Mouse (Mus musculus) cerebellum, adult 8-10 months (tissue): ENCODE results near the gene Pygm.

Experiments
- DNase-seq: peaks from one replicate; pipeline ENCODE4 v3.0.0; 2022

The Pygm gene

GRCm38 (mm10) chr19:6384128-6384527 is at the start of gene Pygm:
Pygm (plus strand) TSS chr19:6384399.
- DNase-seq, result no peak

- DNase-seq, result peak; percentile 91
Observed at GRCm38 (mm10) chr19:6334673-6335457, 49.3 kb upstream of the Pygm start, which contains the start of gene Men1. Men1 (plus strand) TSS chr19:6334979.

GRCm38 (mm10) chr19:6335458-6335827 is 48.8 kb upstream of the Pygm start:
- DNase-seq, result peak; percentile 50

- no peak for DNase-seq
Observed at GRCm38 (mm10) chr19:6336920-6337319, 47.3 kb upstream of the Pygm start.

GRCm38 (mm10) chr19:6338171-6338570 is 46.0 kb upstream of the Pygm start:
- no peak for DNase-seq

- DNase-seq, result no peak
Observed at GRCm38 (mm10) chr19:6338716-6339115, 45.5 kb upstream of the Pygm start.

GRCm38 (mm10) chr19:6339191-6339590 is 45.0 kb upstream of the Pygm start:
- no peak for DNase-seq

- no peak for DNase-seq
Observed at GRCm38 (mm10) chr19:6339890-6340504, 44.2 kb upstream of the Pygm start.

- peak; percentile 81 for DNase-seq
Observed at GRCm38 (mm10) chr19:6340524-6341452, 43.4 kb upstream of the Pygm start, which contains the start of gene Map4k2. Map4k2 (plus strand) TSS chr19:6341135.

- DNase-seq, result no peak
Observed at GRCm38 (mm10) chr19:6341453-6342077, 42.6 kb upstream of the Pygm start.

GRCm38 (mm10) chr19:6342276-6342933 is 41.8 kb upstream of the Pygm start:
- no peak for DNase-seq

GRCm38 (mm10) chr19:6343066-6343925 is 40.9 kb upstream of the Pygm start:
- DNase-seq, result peak; percentile 37

GRCm38 (mm10) chr19:6343996-6344395 is 40.2 kb upstream of the Pygm start:
- DNase-seq, result peak; percentile 53

- no peak for DNase-seq
Observed at GRCm38 (mm10) chr19:6346023-6346422, 38.2 kb upstream of the Pygm start.

GRCm38 (mm10) chr19:6346661-6347060 is 37.5 kb upstream of the Pygm start:
- no peak for DNase-seq

- no peak for DNase-seq
Observed at GRCm38 (mm10) chr19:6347615-6348014, 36.6 kb upstream of the Pygm start.

- DNase-seq, result no peak
Observed at GRCm38 (mm10) chr19:6348717-6349116, 35.5 kb upstream of the Pygm start.

- DNase-seq, result no peak
Observed at GRCm38 (mm10) chr19:6349215-6349983, 34.8 kb upstream of the Pygm start.

- DNase-seq, result no peak
Observed at GRCm38 (mm10) chr19:6351431-6352106, 32.6 kb upstream of the Pygm start.

GRCm38 (mm10) chr19:6352107-6352505 is 32.1 kb upstream of the Pygm start:
- no peak for DNase-seq
